Mouse (Mus musculus) c-Kit-positive CD71-positive TER-119-negative erythroid progenitor cells, embryonic 14.5 days (primary cell): Measurements from ENCODE around the gene Mier3.
"Not testable (repeated sequence)": the region's sequence is repeated elsewhere in the genome, so short reads cannot be mapped to it uniquely, and the experiment has no call there.

ENCODE experiments used
- DNase-seq: peaks from one replicate; pipeline ENCODE4 v3.0.0-alpha.2; 2013; ENCODE audit warnings: low read depth

Mier3 gene

GRCm38 (mm10) chr13:111703396-111703795 is 22.6 kb downstream of the Mier3 start:
- no peak for DNase-seq

GRCm38 (mm10) chr13:111703952-111704351 is 23.2 kb downstream of the Mier3 start:
- DNase-seq = not testable (repeated sequence)

- no peak for DNase-seq
Measured at GRCm38 (mm10) chr13:111710531-111710930, 29.8 kb downstream of the Mier3 start.

GRCm38 (mm10) chr13:111719726-111720125 is 38.9 kb downstream of the Mier3 start:
- DNase-seq = no peak

- no peak for DNase-seq
Measured at GRCm38 (mm10) chr13:111724811-111725164, 44.0 kb downstream of the Mier3 start.

- peak; percentile 96 for DNase-seq
Measured at GRCm38 (mm10) chr13:111725165-111726077, 44.6 kb downstream of the Mier3 start.

- no peak for DNase-seq
Measured at GRCm38 (mm10) chr13:111726898-111727297, 46.1 kb downstream of the Mier3 start.

GRCm38 (mm10) chr13:111741204-111741990 is 60.6 kb downstream of the Mier3 start:
- no peak for DNase-seq

- DNase-seq = peak; percentile 89
Measured at GRCm38 (mm10) chr13:111741991-111742615, 61.3 kb downstream of the Mier3 start.

GRCm38 (mm10) chr13:111744233-111745000 is 63.6 kb downstream of the Mier3 start:
- DNase-seq = peak; percentile 54

- no peak for DNase-seq
Measured at GRCm38 (mm10) chr13:111745216-111745615, 64.4 kb downstream of the Mier3 start.

GRCm38 (mm10) chr13:111746831-111747230 is 66.1 kb downstream of the Mier3 start:
- peak; percentile 51 for DNase-seq

GRCm38 (mm10) chr13:111748301-111749062 is 67.7 kb downstream of the Mier3 start:
- DNase-seq = no peak

GRCm38 (mm10) chr13:111753321-111753720 is 72.5 kb downstream of the Mier3 start:
- no peak for DNase-seq

- no peak for DNase-seq
Measured at GRCm38 (mm10) chr13:111755377-111755776, 74.6 kb downstream of the Mier3 start.

GRCm38 (mm10) chr13:111755937-111756336 is 75.2 kb downstream of the Mier3 start:
- no peak for DNase-seq

GRCm38 (mm10) chr13:111756986-111757385 is 76.2 kb downstream of the Mier3 start:
- DNase-seq = no peak

- DNase-seq = no peak
Measured at GRCm38 (mm10) chr13:111762526-111762925, 81.7 kb downstream of the Mier3 start.
